Mouse (Mus musculus) brain, embryonic 14.5 days (tissue): ENCODE results near the gene Cenph.
"Not testable (repeated sequence)": the region's sequence is repeated elsewhere in the genome, so short reads cannot be mapped to it uniquely, and the experiment has no call there.

Experiments used
- CTCF ChIP-seq: fragments of 200-500 bp; IDR thresholded peaks from 2 replicates; pipeline ENCODE4 v1.5.1; 2012; ENCODE audit warnings: inconsistent platforms, mild to moderate bottlenecking, moderate library complexity, borderline replicate concordance; ENCODE audit not compliant: insufficient read depth, insufficient read length; ENCODE audit errors: extremely low read depth
- POLR2A ChIP-seq: fragments of 200-500 bp; IDR thresholded peaks from 2 replicates; pipeline ENCODE4 v1.6.1; 2012; ENCODE audit warnings: mild to moderate bottlenecking, inconsistent platforms, borderline replicate concordance; ENCODE audit not compliant: poor library complexity, insufficient read depth, insufficient read length, severe bottlenecking; ENCODE audit errors: extremely low read depth

- not testable (repeated sequence) for TF ChIP-seq CTCF, POLR2A
These were observed 47.2 kb downstream of the Cenph start for GRCm38 (mm10) chr13:100728530-100728929.
